Mouse (Mus musculus) kidney, postnatal 10 days (tissue): ENCODE measurements around the gene Hoxc4.

ENCODE experiments used
- DNase-seq: peaks from one replicate; pipeline ENCODE4 v3.0.0; 2021; ENCODE audit warnings: mixed read lengths

Gene Hoxc4

DNA sequence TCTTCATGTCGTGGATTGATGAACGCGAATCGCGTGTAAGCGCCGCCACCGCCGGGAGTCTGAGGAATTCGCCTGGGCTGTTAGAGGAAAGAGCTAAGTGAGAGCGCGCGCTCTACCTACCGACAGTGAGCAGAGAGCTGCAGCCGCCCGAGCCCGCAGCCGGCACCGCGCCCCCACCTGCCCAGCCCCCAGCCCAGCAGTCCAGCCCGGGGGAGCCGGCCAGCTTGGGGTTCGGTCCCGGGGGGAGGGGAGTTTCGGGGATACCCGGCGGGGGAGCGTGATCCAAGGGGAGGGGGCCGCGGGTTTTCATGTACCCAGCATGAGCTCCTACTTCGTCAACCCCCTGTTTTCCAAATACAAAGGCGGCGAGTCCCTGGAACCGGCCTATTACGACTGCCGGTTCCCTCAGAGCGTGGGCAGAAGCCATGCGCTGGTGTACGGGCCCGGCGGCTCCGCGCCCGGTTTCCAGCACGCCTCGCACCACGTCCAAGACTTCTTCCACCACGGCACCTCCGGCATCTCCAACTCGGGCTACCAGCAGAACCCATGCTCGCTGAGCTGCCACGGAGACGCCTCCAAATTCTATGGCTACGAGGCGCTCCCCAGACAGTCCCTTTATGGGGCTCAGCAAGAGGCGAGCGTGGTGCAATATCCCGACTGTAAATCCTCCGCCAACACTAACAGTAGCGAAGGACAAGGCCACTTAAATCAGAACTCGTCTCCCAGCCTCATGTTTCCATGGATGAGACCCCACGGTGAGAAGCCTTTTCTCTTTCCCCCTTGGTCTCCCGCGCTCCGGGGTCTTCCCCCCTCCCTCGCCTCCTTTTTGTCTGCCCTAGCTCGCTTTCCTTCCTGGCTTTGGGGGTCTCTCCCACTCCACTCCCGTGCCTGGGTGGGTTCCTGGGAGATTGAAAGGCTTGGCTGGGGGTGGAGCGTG lies 28.0 kb upstream of the Hoxc4 start, which contains the start of gene Hoxc8:
Gene Hoxc8, plus strand, starts transcription at position 147 of the 937 bp plus-strand sequence.
- peak; percentile 79 for DNase-seq

DNA sequence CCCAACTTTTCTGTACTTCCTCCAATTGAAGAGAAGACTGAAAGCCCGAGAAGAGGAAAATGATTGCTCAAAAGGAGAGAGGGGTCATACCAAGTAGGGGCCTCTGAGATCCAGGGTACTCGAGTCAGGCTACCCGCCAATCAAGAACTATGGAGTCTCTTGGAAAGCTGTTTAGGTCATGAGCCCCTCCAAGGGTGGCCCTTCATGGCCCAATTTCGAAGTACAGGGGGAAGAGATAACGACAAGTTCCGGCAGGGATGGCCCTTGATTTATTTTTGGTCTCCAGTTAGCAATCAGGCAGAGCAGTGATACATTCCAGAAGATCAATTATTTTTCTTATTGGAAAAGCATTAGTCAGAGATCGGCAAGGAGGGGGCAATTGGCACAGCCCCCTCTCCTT lies 27.0 kb upstream of the Hoxc4 start:
- peak; percentile 22 for DNase-seq

DNA sequence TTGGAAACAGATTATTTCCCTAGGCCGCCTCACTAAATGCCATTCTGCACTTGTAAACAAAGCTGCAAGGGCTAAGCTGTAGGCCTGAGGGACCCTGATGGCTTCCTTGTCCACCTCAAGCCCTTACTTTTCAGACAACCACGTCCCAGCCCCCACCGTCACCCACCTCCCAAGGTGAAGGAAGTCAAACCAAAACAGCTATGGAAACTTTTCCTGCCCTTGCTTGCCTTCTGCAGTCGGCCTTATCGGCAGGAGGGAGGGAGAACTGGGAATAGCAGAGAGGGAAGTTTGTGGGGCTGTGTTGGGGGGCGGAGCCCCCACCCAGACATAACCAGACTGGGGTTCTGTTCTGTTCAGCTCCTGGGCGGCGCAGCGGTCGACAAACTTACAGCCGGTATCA lies 26.5 kb upstream of the Hoxc4 start:
- no peak for DNase-seq

DNA sequence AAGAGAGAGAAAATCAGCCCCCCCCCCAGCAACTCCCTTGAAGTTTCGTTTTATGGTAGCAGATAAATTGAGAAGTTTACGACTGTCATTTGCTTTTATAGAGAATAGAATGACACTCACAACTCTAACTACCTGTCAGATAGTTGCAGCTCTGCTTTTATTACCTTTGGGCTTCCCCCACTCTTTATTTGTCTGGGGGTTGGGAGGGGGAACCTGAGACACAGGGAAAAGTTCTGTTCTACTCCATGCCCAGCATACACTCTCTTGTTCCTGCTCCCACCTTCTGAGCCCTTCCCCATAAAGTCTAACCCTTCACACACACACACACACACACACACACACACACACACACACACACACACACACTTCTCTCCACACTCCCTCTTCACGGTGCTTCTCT lies 25.9 kb upstream of the Hoxc4 start:
- DNase-seq = no peak

DNA sequence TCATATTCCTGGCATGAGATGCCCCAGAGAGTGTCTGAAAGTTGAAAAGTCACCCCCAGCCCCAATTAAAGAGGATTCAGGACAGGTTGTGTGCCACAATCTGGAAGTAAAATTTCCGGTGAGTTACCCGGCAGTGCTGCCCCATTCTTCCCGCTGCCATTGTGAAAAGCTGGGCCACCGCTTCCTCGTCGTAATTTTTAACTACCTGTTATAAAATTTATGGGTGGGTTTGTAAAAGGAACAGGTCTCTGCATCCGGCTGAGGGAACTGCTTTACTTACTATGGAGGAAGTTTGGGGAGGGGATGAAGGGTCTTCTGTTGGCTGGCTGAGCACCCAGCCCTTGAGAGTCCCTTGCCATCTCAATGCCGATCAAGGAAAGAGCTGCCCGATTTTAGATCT lies 22.2 kb upstream of the Hoxc4 start:
- DNase-seq = no peak

DNA sequence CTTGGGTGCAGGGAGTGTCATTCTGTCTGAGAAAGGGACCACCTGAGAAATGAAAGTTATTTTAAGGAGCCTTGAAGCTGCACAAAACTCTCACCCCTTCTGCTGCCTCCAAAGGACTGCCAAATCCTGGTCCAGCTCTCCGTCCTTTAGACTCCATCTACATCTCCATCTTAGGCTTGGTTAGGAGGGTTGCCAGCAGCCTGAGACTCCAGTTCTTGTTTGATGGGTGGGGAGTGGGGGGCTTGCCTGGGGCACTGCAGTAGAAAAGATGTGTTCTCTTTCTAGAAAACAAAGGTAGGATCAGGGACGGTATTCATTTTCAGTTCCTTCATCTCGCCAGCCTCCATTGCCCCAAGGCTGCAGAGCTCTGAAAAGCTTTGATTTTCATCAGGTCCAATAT lies 21.3 kb upstream of the Hoxc4 start:
- no peak for DNase-seq

DNA sequence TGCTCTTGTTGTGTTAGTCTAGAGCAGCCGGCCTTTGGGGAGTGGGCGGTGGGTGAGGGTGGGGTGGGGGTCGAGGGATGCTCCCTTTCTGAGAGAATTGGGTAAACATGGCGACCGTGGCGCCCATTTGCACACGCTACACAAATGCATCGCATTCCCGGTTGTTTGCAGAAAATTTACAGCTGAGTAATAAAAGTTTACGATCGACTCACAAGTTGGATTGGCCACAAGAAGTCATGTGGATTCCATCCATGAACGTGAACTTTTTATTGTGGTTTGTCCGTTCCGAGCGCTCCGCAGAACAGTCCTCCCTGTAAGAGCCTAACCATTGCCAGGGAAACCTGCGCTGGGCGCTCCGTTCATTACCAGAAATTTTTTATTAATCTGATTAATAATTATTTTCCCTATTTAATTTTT lies 20.8 kb upstream of the Hoxc4 start, which contains the start of gene Hoxc6:
Gene Hoxc6, plus strand, starts transcription at position 319 of the 417 bp plus-strand sequence.
- DNase-seq = peak; percentile 69

DNA sequence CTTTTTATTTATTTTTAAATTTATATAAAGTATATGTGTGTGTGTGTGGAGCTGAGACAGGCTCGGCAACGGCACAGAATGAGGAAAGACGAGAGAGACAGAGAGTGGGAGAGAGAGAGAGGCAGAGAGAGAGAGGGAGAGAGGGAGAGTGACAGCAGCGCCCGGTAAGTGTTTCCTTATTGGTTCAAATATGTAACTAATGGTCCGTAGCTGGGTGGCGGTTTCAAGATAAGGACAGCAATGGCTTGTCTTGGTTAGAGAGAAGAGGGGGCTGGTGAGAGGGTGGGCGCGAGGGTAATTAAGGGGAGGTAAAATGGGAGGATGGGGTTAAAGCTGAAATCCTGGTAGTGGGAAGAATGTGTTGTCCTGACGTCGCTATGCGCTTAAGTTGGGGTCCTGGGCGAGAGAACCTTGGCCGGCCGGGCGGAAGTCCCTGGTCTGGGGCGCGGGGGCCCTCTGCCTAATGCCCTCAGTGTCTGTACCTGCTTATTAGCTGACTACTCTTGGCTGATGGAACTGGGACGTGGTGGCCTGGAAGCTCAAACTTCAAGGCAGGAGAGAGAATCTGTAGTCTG lies 20.0 kb upstream of the Hoxc4 start:
- DNase-seq = no peak

DNA sequence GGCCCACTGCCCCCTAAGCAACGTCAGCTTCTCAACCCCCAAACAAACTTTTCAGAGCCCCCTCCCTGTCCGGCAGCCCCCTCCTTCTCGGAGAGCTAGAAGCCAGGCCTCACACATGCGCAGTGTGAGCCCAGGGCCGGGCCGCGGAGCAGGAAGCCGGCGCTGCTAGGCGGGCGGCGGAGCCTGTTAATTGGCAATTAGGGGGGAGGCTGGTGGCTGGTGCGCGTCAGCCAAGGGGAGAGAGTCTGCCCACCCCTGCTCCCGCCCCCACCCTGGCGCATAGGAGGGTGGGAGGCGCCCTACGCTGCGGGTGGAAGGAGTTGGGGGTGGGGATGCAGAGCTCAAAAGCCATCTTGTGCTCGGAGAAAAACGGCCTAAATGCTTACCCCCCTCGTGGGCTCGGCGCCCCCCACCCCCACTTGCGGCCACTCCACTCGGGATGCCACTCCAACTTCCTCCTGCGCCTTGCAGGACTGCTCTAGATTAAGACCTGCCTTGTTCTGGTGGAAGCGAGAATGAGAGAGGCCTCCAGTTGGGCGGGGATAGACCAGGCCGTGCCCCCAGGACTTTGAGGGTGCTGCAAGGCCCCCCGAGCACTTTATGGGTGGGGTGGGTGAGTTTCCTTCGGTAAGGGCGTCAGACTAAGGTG lies 19.4 kb upstream of the Hoxc4 start:
- DNase-seq = peak; percentile 95

DNA sequence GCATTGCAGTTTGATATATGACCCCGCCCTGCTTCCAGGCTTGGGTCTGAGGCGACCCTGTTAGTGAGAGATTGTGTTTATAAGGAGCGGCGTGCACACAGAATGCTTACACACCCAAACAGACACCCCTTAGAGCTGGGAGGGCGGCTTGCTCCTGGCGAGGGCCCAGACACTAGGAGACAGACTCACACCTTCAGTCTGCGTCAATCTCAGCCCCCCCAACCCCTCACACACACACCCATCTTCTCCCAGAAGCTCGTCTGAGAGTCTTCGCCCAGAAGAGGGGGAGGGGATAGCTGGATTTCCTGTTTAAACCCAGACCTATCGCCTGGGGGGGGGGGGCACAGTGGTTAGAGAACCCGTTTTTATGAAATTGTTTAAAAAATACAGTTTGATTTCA lies 18.8 kb upstream of the Hoxc4 start:
- peak; percentile 66 for DNase-seq

DNA sequence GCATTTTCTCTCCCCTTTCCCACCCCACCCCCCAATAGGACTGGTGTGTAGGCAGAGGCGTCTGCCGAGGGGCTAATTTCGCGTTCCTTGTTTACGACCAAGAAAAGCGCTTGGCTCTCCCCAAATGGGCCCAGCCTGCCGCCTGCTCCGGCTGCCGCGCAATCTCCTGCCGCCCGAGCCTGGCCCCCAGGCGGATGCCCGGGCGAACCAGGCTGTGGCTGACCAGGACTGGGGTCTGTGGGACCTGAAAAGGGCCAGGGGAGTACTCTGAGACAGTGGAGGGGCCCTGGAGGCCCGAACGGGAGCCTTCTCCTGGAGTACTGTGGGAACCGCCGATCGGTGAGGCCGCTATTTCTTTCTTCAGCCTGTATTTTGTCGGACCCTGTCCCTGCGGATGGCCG lies 18.2 kb upstream of the Hoxc4 start:
- peak; percentile 55 for DNase-seq

DNA sequence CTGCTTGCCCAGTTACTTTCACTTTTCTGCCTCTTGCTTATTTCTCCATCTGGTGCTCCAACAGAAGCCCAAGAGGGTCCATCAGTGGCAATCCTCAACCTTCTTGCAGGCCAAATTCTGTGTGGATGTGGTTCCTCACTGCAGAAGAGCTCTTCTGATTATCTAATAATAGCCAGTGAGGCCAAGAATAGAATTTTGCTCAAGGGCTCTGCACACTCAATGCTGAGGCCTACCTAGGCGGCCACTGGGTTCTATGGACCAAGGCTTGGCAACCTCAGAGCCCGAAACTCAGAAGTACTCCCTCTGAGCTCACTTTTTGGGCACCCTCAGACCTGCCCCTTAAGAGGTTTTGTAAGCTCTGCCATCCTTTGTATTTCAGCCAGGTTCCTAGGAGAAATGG lies 17.4 kb upstream of the Hoxc4 start:
- peak; percentile 19 for DNase-seq

DNA sequence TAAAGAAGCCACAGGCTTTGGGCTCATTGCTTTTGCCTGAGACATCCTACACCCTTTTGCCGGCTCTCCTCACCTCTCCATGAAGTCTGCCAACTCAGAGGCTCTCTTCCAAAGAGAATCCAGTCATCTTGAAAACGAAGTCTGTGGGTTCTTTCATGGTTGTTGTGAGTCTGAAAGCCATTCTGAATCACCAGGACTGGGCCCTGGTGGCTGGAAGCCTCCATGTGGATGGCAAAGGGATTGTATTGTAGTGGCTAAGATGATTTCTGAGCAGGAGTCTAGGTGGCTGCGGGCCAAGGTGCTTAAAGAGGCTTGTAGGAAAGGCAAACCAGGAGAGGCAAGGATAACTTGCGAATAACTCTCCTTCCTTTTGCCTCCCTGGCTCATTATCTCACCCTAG lies 16.6 kb upstream of the Hoxc4 start:
- peak; percentile 74 for DNase-seq

DNA sequence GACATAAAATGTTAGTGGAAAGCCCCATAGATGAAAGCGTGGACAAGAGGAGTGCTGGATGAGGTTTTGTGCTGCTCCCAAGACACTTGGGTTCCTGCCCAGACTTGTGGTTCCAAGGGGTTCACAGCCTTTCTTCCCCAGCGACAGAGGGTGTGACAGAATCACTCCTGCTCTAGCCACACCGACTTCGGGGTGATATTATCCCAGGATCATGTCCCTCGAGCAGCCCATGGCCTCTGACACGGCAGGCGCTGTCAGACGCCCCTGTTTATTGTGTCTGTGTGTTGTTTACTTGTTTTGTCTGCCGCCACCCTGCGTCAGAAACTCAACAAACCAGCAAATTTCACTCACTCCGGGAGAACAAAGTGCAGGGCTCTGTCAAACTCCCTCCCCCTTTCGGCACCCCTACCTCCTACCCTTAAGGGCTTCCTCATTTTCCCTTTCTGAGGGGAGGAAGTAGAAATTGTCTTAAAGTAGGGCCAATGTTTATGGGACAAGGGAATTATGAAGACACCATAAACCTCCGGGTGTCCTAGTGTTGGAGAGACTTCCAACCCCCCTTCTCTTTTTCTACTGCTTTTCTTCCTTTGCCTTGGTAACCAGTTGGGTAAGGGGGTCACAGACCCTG lies 15.8 kb upstream of the Hoxc4 start:
- DNase-seq = peak; percentile 63

DNA sequence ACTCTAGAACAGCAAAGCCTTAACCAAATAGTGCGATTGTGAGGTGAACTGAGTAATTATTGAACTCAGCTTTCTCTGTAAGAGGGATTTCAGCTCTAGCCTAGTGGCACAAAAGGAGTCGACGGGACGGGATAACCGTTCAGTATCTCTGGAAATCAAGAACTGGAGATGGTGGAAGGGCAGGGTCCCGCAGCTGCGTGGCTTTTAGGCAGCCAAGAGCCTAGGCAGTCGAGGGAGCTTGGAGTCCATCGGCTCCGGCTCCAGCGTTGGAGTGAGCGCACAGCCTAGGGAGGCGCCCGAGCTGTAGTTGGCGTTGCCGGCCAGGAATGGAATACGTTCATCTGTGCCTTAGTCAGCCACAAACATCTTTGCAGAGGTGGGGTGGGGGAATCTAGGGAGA lies 13.4 kb upstream of the Hoxc4 start:
- peak; percentile 70 for DNase-seq

DNA sequence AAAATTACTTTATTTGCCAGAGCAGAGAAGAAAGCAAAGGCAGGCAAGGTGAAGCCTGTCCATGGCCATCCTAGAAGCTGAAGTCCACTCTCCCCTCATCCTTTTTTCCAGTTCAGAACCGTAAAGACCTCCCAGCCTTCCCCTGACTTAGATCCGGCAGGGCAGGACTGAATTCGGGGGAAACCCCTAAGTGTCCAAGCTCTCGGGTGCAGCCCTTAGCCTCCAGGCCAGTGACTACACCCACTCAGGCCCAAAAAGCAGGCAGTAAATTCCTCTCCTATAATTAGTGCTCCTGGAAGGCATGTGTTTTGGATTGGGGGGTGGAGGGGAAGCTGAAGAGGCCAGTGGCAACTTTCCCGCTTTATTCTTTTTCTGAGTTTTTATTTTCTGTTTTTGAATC lies 12.9 kb upstream of the Hoxc4 start:
- peak; percentile 36 for DNase-seq

DNA sequence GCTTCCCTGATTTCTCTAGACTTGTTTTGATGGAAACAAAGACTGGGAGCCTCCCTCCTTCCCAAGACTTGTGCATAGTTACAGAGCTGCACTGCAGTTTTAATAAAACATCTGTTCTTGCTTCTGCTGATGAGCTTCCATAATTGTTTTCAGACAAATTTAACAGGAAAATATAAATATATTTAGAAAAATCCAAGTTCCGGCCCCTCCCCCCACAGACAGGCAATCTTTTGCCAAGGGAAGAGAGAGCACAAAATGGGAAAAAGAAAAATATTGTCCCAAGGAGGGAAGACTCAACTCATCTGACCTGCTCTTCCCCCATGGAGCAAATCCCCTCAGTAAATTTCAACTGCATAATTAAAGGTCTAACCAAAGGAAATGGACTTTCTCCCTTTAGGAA lies 12.4 kb upstream of the Hoxc4 start:
- DNase-seq = peak; percentile 72

DNA sequence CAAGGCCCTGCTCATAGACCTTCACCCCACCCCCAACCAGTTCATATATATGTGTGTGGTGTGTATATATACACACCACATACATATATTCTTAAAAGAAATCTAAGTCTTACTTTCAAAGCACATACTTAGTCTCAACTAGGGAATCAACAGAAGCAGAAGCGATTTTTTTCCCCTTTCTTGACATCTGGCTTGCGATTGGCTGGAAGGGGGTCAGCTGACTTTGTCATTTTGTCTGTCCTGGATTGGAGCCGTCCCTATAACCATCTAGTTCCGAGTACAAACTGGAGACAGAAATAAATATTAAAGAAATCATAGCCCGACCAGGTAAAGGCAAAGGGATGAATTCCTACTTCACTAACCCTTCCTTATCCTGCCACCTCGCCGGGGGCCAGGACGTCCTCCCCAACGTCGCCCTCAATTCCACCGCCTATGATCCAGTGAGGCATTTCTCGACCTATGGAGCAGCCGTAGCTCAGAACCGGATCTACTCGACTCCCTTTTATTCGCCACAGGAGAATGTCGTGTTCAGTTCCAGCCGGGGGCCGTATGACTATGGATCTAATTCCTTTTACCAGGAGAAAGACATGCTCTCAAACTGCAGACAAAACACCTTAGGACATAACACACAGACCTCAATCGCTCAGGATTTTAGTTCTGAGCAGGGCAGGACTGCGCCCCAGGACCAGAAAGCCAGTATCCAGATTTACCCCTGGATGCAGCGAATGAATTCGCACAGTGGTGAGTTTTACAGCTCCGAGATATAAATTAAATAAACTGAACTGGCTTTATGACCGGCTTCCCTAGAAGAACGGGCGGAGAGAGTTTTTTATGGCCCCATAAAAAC lies 9.2 kb upstream of the Hoxc4 start:
- peak; percentile 58 for DNase-seq

DNA sequence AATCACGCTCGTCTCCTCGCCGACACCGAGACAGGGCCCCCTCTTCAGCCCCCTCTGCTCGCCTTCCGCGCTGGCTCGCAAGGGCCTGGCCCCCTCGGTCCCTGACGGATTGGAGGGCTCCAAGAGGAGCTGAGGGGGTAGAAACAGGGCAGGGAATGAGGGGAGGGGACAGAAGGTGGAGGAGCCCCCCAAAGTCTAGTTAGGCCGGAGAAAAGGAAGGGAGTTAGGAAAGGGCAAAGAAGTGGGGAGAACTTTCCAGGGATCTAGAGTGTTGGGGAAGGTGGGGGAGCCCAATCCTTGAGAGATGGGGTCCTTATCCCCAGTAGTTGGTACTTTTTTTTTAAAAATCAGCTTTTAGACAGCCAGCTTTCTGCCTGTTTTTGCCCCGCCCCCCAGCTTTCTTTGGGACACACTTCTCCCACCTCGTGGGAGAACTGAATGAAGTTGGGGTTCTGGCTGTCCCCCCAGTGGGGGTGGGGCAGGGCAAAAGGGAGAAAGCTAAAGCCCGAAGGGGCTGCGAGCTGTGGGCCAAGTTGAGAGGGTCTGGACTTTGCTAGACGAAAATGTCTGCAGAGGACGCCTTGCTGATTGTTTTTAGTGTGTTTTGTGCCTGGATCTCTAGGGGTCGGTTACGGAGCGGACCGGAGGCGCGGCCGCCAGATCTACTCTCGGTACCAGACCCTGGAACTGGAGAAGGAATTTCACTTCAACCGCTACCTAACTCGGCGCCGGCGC lies 8.5 kb upstream of the Hoxc4 start:
- DNase-seq = peak; percentile 52

DNA sequence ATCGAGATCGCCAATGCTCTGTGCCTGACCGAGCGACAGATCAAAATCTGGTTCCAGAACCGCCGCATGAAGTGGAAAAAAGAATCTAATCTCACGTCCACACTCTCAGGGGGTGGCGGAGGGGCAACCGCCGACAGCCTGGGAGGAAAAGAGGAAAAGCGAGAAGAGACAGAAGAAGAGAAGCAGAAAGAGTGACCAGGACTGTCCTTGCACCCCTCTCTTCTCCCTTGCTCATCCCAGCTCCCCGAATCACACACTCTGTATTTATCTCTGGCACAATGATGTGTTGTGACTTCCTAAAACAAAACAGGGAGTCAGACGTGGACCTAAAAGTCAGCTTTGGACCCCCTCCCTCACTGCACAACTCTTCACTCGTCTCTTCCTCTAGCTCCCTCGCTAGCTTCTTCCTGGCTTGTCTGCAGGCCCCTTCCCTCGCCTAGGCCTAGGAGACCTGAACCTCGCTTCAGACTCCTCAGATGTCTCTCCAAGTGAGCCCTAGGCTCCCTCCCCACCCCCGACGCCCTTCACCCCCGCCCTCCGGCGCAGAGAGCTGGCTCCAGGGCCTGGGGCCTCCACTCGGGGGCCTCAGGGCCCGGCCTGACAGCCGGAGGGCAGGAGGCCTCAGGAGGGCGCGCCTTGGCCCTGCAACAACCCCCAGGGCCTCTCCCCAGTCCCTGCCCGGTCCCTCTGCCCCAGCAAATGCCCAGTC lies 7.7 kb upstream of the Hoxc4 start:
- peak; percentile 33 for DNase-seq

DNA sequence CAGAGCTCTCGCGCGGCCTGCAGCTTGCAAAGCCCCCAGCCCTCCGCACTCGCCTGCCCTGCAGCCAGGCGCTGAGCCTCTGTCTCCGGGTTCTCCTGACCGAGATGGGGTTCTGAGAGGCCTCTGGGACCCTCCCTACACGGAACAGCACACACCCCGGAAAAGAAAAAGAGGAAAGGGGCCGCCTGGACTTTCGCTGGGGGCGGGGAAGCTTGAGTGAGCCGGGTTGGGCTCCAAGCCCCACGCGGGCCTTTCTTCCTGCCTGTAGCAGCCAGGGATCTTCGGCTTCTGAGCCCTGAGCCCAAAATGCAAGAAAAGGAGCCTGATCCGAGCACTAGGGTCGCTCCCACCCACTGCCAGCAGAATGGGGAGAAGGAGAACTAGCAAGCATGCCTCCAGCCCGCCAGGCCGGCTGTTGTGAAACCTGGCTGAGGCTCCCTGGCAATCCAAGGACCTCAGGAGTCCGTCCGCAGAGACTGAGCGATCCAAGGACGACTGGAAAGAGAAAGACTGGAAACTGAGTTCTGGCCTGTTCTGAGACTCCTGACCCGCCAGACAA lies 6.7 kb upstream of the Hoxc4 start:
- peak; percentile 69 for DNase-seq
